Mouse (Mus musculus) small intestine, adult 2 months (tissue): ENCODE measurements around the gene Tmem190.

Source experiments
- CTCF ChIP-seq: fragments of 200-500 bp; IDR thresholded peaks from 2 replicates; pipeline ENCODE4 v1.5.1; 2012; ENCODE audit warnings: low read depth, mild to moderate bottlenecking, control low read depth, inconsistent platforms, low read length, moderate library complexity, mixed read lengths; ENCODE audit not compliant: insufficient replicate concordance, insufficient read length; ENCODE audit errors: extremely low read depth
- POLR2A ChIP-seq: fragments of 200-500 bp; IDR thresholded peaks from 2 replicates; pipeline ENCODE4 v1.6.1; 2012; ENCODE audit warnings: low read depth, mild to moderate bottlenecking, control low read depth, inconsistent platforms, low read length, moderate library complexity

DNA sequence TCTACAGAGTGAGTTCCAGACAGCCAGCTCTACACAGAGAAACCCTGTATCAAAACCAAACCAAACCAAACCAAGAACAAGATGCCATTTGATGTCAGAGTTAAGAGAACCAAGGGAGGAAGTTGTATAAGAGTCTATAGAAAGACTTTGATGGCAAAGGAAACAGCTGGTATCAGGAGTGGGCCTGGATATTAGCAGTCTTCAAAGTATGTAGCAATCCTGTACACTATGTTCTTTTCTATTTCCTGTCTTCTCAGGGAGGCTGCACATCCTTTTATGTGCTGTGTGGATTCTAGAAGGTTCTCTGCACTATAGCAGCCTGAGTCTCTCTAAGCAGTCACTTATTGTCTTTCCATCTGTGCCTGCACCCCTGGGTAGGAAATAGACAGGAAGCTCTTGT lies 33.8 kb downstream of the Tmem190 start:
- TF ChIP-seq CTCF (no peak), POLR2A (no peak)
